Mouse (Mus musculus) forebrain, embryonic 11.5 days (tissue): ENCODE results near the gene Prpf4b. TPM values are rescaled to one million over a fixed set of nuclear protein-coding genes. Genes with fewer than 3 reads are reported as not detected.
A peak's percentile ranks its signal among the peaks of the same experiment; 100 is the strongest.
"Not testable (repeated sequence)": the region's sequence is repeated elsewhere in the genome, so short reads cannot be mapped to it uniquely, and the experiment has no call there.

Experiments
- ATAC-seq: fragments of 200-750 bp; cut with Nextera tagmentation; replicated peaks from 2 replicates; pipeline ENCODE4 v1.8.0; 2017; ENCODE audit warnings: moderate TSS enrichment; ENCODE audit not compliant: low FRiP score
- DNase-seq: peaks from one replicate; pipeline ENCODE4 v3.0.0-alpha.2; 2017; ENCODE audit warnings: low spot score
- H3K27ac ChIP-seq: fragments of 300-500 bp; sonication (generic); 2 replicates; pipeline ENCODE4 v1.5.1; 2014; ENCODE audit warnings: low read depth, low read length
- H3K27me3 ChIP-seq: fragments of 300-500 bp; sonication (generic); 2 replicates; pipeline ENCODE4 v1.6.1; 2014; ENCODE audit warnings: mild to moderate bottlenecking, low read length, mixed read lengths; ENCODE audit not compliant: control insufficient read depth, insufficient read depth
- H3K36me3 ChIP-seq: fragments of 300-500 bp; sonication (generic); 2 replicates; pipeline ENCODE4 v1.6.1; 2014; ENCODE audit warnings: mild to moderate bottlenecking, low read length, moderate library complexity, mixed read lengths; ENCODE audit not compliant: control insufficient read depth, insufficient read depth
- H3K4me1 ChIP-seq: fragments of 300-500 bp; sonication (generic); replicated peaks from 2 replicates; pipeline ENCODE4 v1.6.1; 2014; ENCODE audit warnings: low read length, mixed read lengths; ENCODE audit not compliant: control insufficient read depth, insufficient read depth
- H3K4me2 ChIP-seq: fragments of 300-500 bp; sonication (generic); 2 replicates; pipeline ENCODE4 v1.6.1; 2014; ENCODE audit warnings: low read depth, mild to moderate bottlenecking, low read length, moderate library complexity, mixed read lengths; ENCODE audit not compliant: severe bottlenecking
- H3K4me3 ChIP-seq: fragments of 300-500 bp; sonication (generic); 2 replicates; pipeline ENCODE4 v1.5.1; 2014; ENCODE audit warnings: low read depth, low read length
- H3K9ac ChIP-seq: fragments of 300-500 bp; sonication (generic); 2 replicates; pipeline ENCODE4 v1.6.1; 2014; ENCODE audit warnings: low read length
- H3K9me3 ChIP-seq: fragments of 300-500 bp; sonication (generic); 2 replicates; pipeline ENCODE4 v1.6.1; 2016; ENCODE audit warnings: low read length, mixed read lengths; ENCODE audit not compliant: control insufficient read depth
- WGBS: fragments of 180-500 bp; shearing (Covaris S2); extraction: QIAGEN DNeasy Blood & Tissue Kit; methylation state at CpG from one replicate; pipeline ENCODE4 v1.1.7; 2014; 5-methylcytosine and 5-hydroxymethylcytosine counted together
- polyA plus RNA-seq: library from polyadenylated mRNA; unstranded; fragments of >200 nt; fragmentation: Nextera tagmentation; extraction: Ambion mirVana; gene quantifications from 2 replicates; pipeline ENCODE4 v1.2.1, GENCODE M21; 2014

Gene Prpf4b
- polyA plus RNA-seq, 1 experiment from 2014 or later = 107 TPM

GRCm38 (mm10) chr13:34916520-34917167 lies 41.5 kb downstream of the Prpf4b start:
- Histone ChIP-seq H3K27ac (no peak overlapping the region), H3K9ac (no peak overlapping the region)

GRCm38 (mm10) chr13:34924210-34924609 lies 49.1 kb downstream of the Prpf4b start, which contains the start of the genes Fam217a and 4933417A18Rik:
Fam217a (minus strand) TSS chr13:34924310.
4933417A18Rik (plus strand) TSS chr13:34924409.
- Histone ChIP-seq H3K9ac (no peak within 1 kb of the TSS), H3K9me3 (no peaks in the 10 kb centered on the region), H3K4me1 (no peaks in the 10 kb centered on the region), H3K36me3 (no peaks in the 10 kb centered on the region), H3K27me3 (no peaks in the 10 kb centered on the region), H3K4me3 (no peak within 1 kb of the TSS), H3K4me2 (no peak within 1 kb of the TSS), H3K27ac (no peak within 1 kb of the TSS)
- WGBS = 85% methylated on average over 4 of the region's 4 CpGs
- DNase-seq (no peak), ATAC-seq (no peak)

More at GRCm38 (mm10) chr13:34916520-34917167, 41.5 kb downstream of the Prpf4b start:
- H3K4me3 ChIP-seq = no peak overlapping the region
- H3K9me3 ChIP-seq = no peaks in the 10 kb centered on the region
- H3K36me3 ChIP-seq = no peaks in the 10 kb centered on the region
- DNase-seq (peak; percentile 54), ATAC-seq (no peak)
- H3K4me2 ChIP-seq = 0 out of 2 replicates have a peak overlapping the region, but pooled peaks have one; percentile 22
- no peaks in the 10 kb centered on the region for H3K4me1 ChIP-seq
- 49% methylated on average over 37 of the region's 37 CpGs for WGBS
- H3K27me3 ChIP-seq = no peaks in the 10 kb centered on the region

- no peak for DNase-seq
- Histone ChIP-seq H3K9me3 (no peaks in the 10 kb centered on the region), H3K4me2 (no peak overlapping the region), H3K9ac (no peak overlapping the region), H3K4me3 (no peak overlapping the region), H3K27ac (no peak overlapping the region), H3K27me3 (no peaks in the 10 kb centered on the region), H3K36me3 (no peaks in the 10 kb centered on the region), H3K4me1 (no peaks in the 10 kb centered on the region)
- ATAC-seq = no peak
- 84% methylated on average over 10 of the region's 10 CpGs for WGBS
Measured at GRCm38 (mm10) chr13:34934931-34935644, 60.0 kb downstream of the Prpf4b start.

GRCm38 (mm10) chr13:34942370-34942769 lies 67.3 kb downstream of the Prpf4b start:
- no peak overlapping the region for H3K4me3 ChIP-seq
- H3K27ac ChIP-seq = no peak overlapping the region
- H3K36me3 ChIP-seq = no peaks in the 10 kb centered on the region
- no peaks in the 10 kb centered on the region for H3K9me3 ChIP-seq
- H3K4me2 ChIP-seq = no peak overlapping the region
- DNase-seq = no peak
- no peaks in the 10 kb centered on the region for H3K4me1 ChIP-seq
- ATAC-seq = no peak
- no peaks in the 10 kb centered on the region for H3K27me3 ChIP-seq
- no peak overlapping the region for H3K9ac ChIP-seq

- not testable (repeated sequence) for H3K27me3 ChIP-seq, H3K9me3 ChIP-seq, H3K27ac ChIP-seq, H3K36me3 ChIP-seq, ATAC-seq, H3K4me1 ChIP-seq, H3K4me3 ChIP-seq, H3K9ac ChIP-seq, H3K4me2 ChIP-seq, DNase-seq
- 96% methylated on average over 2 of the region's 2 CpGs for WGBS
Measured at GRCm38 (mm10) chr13:34951437-34951836, 76.3 kb downstream of the Prpf4b start.

Other genes with a start within 250 kb of the Prpf4b start
- gene Pxdc1, start 221.8 kb upstream of the Prpf4b start, polyA plus RNA-seq = 4.6 and 5.0 TPM in 2 replicates
- gene Fam50b, start 140.5 kb upstream of the Prpf4b start, polyA plus RNA-seq = not detected in 2 replicates
- gene Fam217a, start 49.0 kb downstream of the Prpf4b start, polyA plus RNA-seq = 0.60 and 0.69 TPM in 2 replicates
- gene 4933417A18Rik, start 49.1 kb downstream of the Prpf4b start, polyA plus RNA-seq = not detected in 2 replicates
- gene Eci3, start 88.5 kb downstream of the Prpf4b start, polyA plus RNA-seq = 0.43 and 0.59 TPM in 2 replicates
- 117 and 124 TPM in 2 replicates for gene Eci2, start 151.8 kb downstream of the Prpf4b start, polyA plus RNA-seq